Comparison of ENCODE assay signal across 20 mouse cellular contexts in the genomic region with DNA sequence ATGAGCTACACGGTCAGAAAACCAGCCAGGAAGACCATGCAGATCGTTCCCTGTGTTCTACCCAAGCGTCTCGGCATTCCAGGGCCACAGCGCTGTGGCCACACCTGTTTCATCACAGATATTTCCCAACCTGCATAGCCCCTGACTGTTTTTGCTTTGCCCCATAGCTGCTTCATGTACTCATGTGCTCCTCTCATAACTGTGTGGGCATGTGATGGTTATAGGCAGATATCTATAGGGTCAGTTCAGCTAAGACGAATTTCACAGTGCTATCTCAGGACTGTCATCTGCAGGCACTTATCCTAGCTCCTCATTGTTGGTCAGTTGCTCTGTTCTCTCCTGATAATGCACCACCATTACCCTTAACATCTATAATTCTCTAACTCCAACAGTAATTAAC. TPM values are rescaled to one million over a fixed set of nuclear protein-coding genes. Genes with fewer than 3 reads are reported as not detected.
DNase-seq lines count a peak whose midpoint lies in the region; ATAC-seq lines count a peak whose summit lies in the region.
"Had no signal": no experiment of that assay in that cellular context is flagged by ENCODE, and none has a peak within 500 bp of the region (broad histone marks: within the 10 kb centered on the region; RNA-seq: fewer than 3 reads in every experiment).

No protein-coding gene starts in this region.

- H3K4me1 ChIP-seq in liver, embryonic 12.5 days, result peaks cover 83% of the 10 kb centered on the region

- peak overlapping the region; percentile 1 for H3K4me3 ChIP-seq in liver, embryonic 12.5 days
- H3K4me3 ChIP-seq: forebrain, embryonic 13.5 days; heart, adult 2 months; intestine, embryonic 15.5 days; midbrain, embryonic 10.5 days had no signal

- WGBS in liver, embryonic 12.5 days (ENCODE audit: insufficient replicate concordance), result 16% methylated on average over 6 of the region's 6 CpGs

- H3K27me3 ChIP-seq in liver, embryonic 12.5 days (replicated peaks), result peaks cover 12% of the 10 kb centered on the region; the same call in 1 of the 2 replicates

- peak overlapping the region; percentile 97 for H3K4me2 ChIP-seq in liver, embryonic 12.5 days
- H3K4me2 ChIP-seq: intestine, embryonic 15.5 days had no signal

- peak; percentile 11 for DNase-seq in embryo, embryonic 10 days (ENCODE audit: low spot score)
- DNase-seq in embryo, embryonic 9.5 days (ENCODE audit: extremely low spot score), result no peak
- DNase-seq in right cerebral cortex, postnatal 25 days, result no peak
- DNase-seq in adrenal gland, postnatal 10 days, result no peak
- no peak for DNase-seq in testis, postnatal 10 days (ENCODE audit: low spot score)
- DNase-seq: cerebellum, adult 9-10 months; gastrocnemius, postnatal 36 days; heart, adult 2 months; kidney, adult 9 months; kidney, postnatal 14 days; lung, adult 2 months; right cerebral cortex, adult 18-20 months had no signal

- H3K36me3 ChIP-seq in liver, embryonic 12.5 days, result peaks cover 10% of the 10 kb centered on the region; the same call in 1 of the 2 replicates
- H3K36me3 ChIP-seq: hindbrain, embryonic 15.5 days; intestine, embryonic 15.5 days; midbrain, embryonic 10.5 days had no signal

- H3K27ac ChIP-seq in liver, embryonic 12.5 days, result peak overlapping the region; percentile 95
- H3K27ac ChIP-seq: forebrain, embryonic 13.5 days; heart, adult 2 months; hindbrain, embryonic 15.5 days; intestine, embryonic 15.5 days; midbrain, embryonic 10.5 days; stomach, postnatal 0 days had no signal

- H3K9ac ChIP-seq in liver, embryonic 12.5 days, result peak overlapping the region; percentile 99
- H3K9ac ChIP-seq: forebrain, embryonic 13.5 days; hindbrain, embryonic 15.5 days; intestine, embryonic 15.5 days had no signal

- H3K9me3 ChIP-seq in liver, embryonic 12.5 days (replicated peaks), result no peaks in the 10 kb centered on the region
- H3K9me3 ChIP-seq: forebrain, embryonic 13.5 days; hindbrain, embryonic 15.5 days; intestine, embryonic 15.5 days; midbrain, embryonic 10.5 days had no signal

- peak; percentile 11; the same call in 1 of the 2 replicates for ATAC-seq in erythroblast, adult 5-6 weeks (replicated peaks; ENCODE audit: low FRiP score, poor library complexity, severe bottlenecking)
- ATAC-seq in liver, embryonic 12.5 days, result peak; percentile 73
- ATAC-seq in megakaryocyte, adult 5-6 weeks (ENCODE audit: poor library complexity, severe bottlenecking), result peak; percentile 28; the same call in 1 of the 2 replicates
- ATAC-seq: forebrain, embryonic 13.5 days; intestine, embryonic 15.5 days had no signal

RNA-seq across cellular contexts. Expression of a gene that starts 18.7 kb away (rescaled TPM):
- total RNA-seq in erythroblast, adult 5-6 weeks (2015; ENCODE audit: low replicate concordance), result 11.0 and 16.3 TPM in 2 replicates
- total RNA-seq in erythroblast, adult 5-6 weeks (2017; ENCODE audit: low replicate concordance), result 14.1 and 16.7 TPM in 2 replicates
- 29.8 and 32.2 TPM in 2 replicates for polyA plus RNA-seq in liver, embryonic 12.5 days (2016; fragmentation: Nextera tagmentation; extraction: Ambion mirVana)
- 2.0 and 3.0 TPM in 2 replicates for total RNA-seq in megakaryocyte, adult 5-6 weeks (2015)
- total RNA-seq in megakaryocyte, adult 5-6 weeks (2017), result 0.70 and 1.7 TPM in 2 replicates
- total RNA-seq in adrenal gland, postnatal 10 days (2021), result 10 to 100 TPM; 22.7 to 37.6 TPM

RNA-seq across cellular contexts. Expression of a gene that starts 27.3 kb away (rescaled TPM):
- total RNA-seq in erythroblast, adult 5-6 weeks (2015; ENCODE audit: low replicate concordance), result 0.84 and 3.1 TPM in 2 replicates
- 1.8 and 3.1 TPM in 2 replicates for total RNA-seq in erythroblast, adult 5-6 weeks (2017; ENCODE audit: low replicate concordance)
- 18.1 and 20.0 TPM in 2 replicates for polyA plus RNA-seq in liver, embryonic 12.5 days (2016; fragmentation: Nextera tagmentation; extraction: Ambion mirVana)
- total RNA-seq in megakaryocyte, adult 5-6 weeks (2015), result 21.9 and 26.9 TPM in 2 replicates
- total RNA-seq in megakaryocyte, adult 5-6 weeks (2017), result 7.8 and 18.7 TPM in 2 replicates
- 10 to 100 TPM; 27.4 to 31.3 TPM for total RNA-seq in adrenal gland, postnatal 10 days (2021)

Comparison
In these comparisons a context has a peak if more than half of its experiments do, and no peak if none do; other contexts are left out.
1. ATAC-seq: peak in every context shown above with its lines; median percentile 73 in liver, embryonic 12.5 days; 28 in megakaryocyte, adult 5-6 weeks; 11 in erythroblast, adult 5-6 weeks.